In the genomic region with DNA sequence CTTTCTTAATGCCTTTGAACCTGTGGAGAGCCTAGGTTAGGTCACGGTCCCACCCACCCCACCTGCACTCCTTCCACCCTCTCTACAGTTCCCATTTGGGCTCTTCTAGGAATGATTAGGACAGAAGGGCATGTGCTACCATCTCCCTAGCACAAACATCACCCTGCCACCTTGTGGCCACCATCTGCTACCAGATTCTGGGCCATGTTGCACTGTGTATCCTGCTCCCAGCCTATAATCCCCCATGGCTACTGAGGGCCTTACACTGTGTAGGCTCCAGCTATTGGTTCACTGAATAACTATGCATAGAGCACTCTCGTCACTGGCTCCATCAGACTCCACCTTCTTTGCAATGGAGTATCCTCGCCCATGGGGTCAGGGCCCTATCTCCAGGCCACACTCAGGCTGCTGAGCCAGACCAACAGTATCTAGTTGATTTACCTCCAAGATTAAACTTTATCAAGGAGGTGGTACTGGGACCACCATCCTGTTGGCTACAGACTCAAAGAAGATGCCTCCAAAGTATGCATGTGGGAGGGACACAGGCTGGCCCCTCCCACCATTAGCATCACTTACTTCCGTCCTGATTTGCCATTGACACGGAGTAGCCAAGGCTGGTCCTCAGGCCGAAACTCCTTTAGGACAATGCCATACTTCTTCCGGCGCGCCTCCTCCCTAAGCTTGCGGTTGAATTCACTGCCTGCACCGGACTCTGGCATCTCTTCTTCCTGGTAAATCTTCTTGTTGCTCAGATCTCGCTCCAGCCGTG, we compare ENCODE assay signal across 15 mouse cellular contexts. TPM values are rescaled to one million over a fixed set of nuclear protein-coding genes. Genes with fewer than 3 reads are reported as not detected.
DNase-seq lines count a peak whose midpoint lies in the region; ATAC-seq and TF ChIP-seq lines count a peak whose summit lies in the region.
"Had no signal": no experiment of that assay in that cellular context is flagged by ENCODE, and none has a peak within 500 bp of the region (broad histone marks: within the 10 kb centered on the region; RNA-seq: fewer than 3 reads in every experiment).

No protein-coding gene starts in this region.

- no peak overlapping the region for H3K27ac ChIP-seq in cerebellum, adult 2 months (ENCODE audit: insufficient read depth, low read length)
- no peak overlapping the region for H3K27ac ChIP-seq in left cerebral cortex, adult 2 months
- H3K27ac ChIP-seq: heart, embryonic 10.5 days; hindbrain, embryonic 15.5 days; limb, embryonic 15.5 days; neural tube, embryonic 13.5 days had no signal

- no peaks in the 10 kb centered on the region for H3K4me1 ChIP-seq in cerebellum, adult 2 months (ENCODE audit: control insufficient read depth, insufficient read depth, low read length)

- H3K27me3 ChIP-seq in cerebellum, adult 2 months (ENCODE audit: control insufficient read depth, insufficient read depth, low read length): no peaks in the 10 kb centered on the region
- H3K27me3 ChIP-seq: hindbrain, embryonic 15.5 days; limb, embryonic 15.5 days; neural tube, embryonic 13.5 days had no signal

- TF ChIP-seq POLR2A in cerebellum, adult 2 months (IDR thresholded peaks at IDR 0.05; ENCODE audit: borderline replicate concordance, insufficient read depth, low read length): no peak

- intact Hi-C loops in left cerebral cortex, adult 2 months (cut with DNase I): no loop called here

- ATAC-seq in cerebellum, adult (ENCODE audit: insufficient number of reproducible peaks, low FRiP score, low TSS enrichment): no peak

- WGBS in cerebellum, adult 2 months: 92% methylated on average over 13 of the region's 13 CpGs

- peak; percentile 11; the same call in 1 of the 2 replicates for TF ChIP-seq CTCF in cerebellum, adult 2 months (IDR thresholded peaks at IDR 0.05; ENCODE audit: borderline replicate concordance, insufficient read depth, low read depth, low read length)
- TF ChIP-seq CTCF in left cerebral cortex, adult 2 months (IDR thresholded peaks at IDR 0.05): peak; percentile 10; the same call in 1 of the 2 replicates

- H3K4me3 ChIP-seq in cerebellum, adult 2 months (replicated peaks; ENCODE audit: insufficient read depth, low read depth, low read length): no peak overlapping the region
- no peak overlapping the region for H3K4me3 ChIP-seq in left cerebral cortex, adult 2 months
- H3K4me3 ChIP-seq: heart, embryonic 10.5 days; hindbrain, embryonic 15.5 days; limb, embryonic 15.5 days; neural tube, embryonic 13.5 days had no signal

- DNase-seq in cerebellum, adult 2 months: no peak
- DNase-seq in left cerebral cortex, adult 2 months (ENCODE audit: extremely low spot score in 1 of 2, low spot score in 2 of 2): no peak
- DNase-seq in left cerebral cortex, adult 9 months (ENCODE audit: low spot score in 2 of 2): no peak
- DNase-seq in NIH3T3 (ENCODE audit: low read depth): peak; percentile 47
- DNase-seq in retina, embryonic 14.5 days (ENCODE audit: low spot score): peak; percentile 48
- no peak for DNase-seq in spleen, postnatal 4 days (ENCODE audit: low spot score in 2 of 2)
- no peak for DNase-seq in thymus, postnatal 10 days (ENCODE audit: low spot score in 2 of 2)
- DNase-seq: B cell, adult 2 months; cerebellum, adult 11-12 months had no signal

RNA-seq across cellular contexts. Expression of a gene that starts 3.8 kb away (rescaled TPM):
- polyA plus RNA-seq in cerebellum, adult 2 months (2012; rRNA removed): 81.0 and 85.3 TPM in 2 replicates
- 10 to 100 TPM; 61.0 to 61.2 TPM for total RNA-seq in left cerebral cortex, adult 2 months (2021)

RNA-seq across cellular contexts. Expression of a gene that starts 3.9 kb away (rescaled TPM):
- 0.10 and 0.34 TPM in 2 replicates for polyA plus RNA-seq in cerebellum, adult 2 months (2012; rRNA removed)
- total RNA-seq in left cerebral cortex, adult 2 months (2021): under 1 TPM in 1 of 2 experiments, not detected in 1; 0.49 TPM

RNA-seq across cellular contexts. Expression of a gene that starts 7.5 kb away (rescaled TPM):
- polyA plus RNA-seq in cerebellum, adult 2 months (2012; rRNA removed): 0.41 TPM in 1 of 2 replicates, not detected in the other
- not detected for total RNA-seq in left cerebral cortex, adult 2 months (2021)
- total RNA-seq: layer of hippocampus, adult 18-20 months had no signal
- polyA plus RNA-seq: limb, embryonic 15.5 days had no signal

RNA-seq across cellular contexts. Expression of a gene that starts 10.2 kb away (rescaled TPM):
- polyA plus RNA-seq in cerebellum, adult 2 months (2012; rRNA removed): 56.7 and 70.4 TPM in 2 replicates
- 10 to 100 TPM; 22.8 to 26.9 TPM for total RNA-seq in left cerebral cortex, adult 2 months (2021)

RNA-seq across cellular contexts. Expression of a gene that starts 17.2 kb away (rescaled TPM):
- polyA plus RNA-seq in cerebellum, adult 2 months (2012; rRNA removed): 167 and 175 TPM in 2 replicates
- total RNA-seq in left cerebral cortex, adult 2 months (2021): 10 to 100 TPM; 62.4 to 64.7 TPM

Comparison
In these comparisons a context has a peak if more than half of its experiments do, and no peak if none do; other contexts are left out.
1. DNase-seq: peak in NIH3T3 (single experiment) and retina, embryonic 14.5 days (single experiment); none in cerebellum, adult 2 months (0 of 2), left cerebral cortex, adult 2 months (0 of 2), left cerebral cortex, adult 9 months (0 of 2), spleen, postnatal 4 days (0 of 2) and thymus, postnatal 10 days (0 of 2).